Mouse (Mus musculus) ES-Bruce4 (cell line): ENCODE measurements around the gene Abcc3.

Source experiments
- CTCF ChIP-seq: IDR thresholded peaks from one replicate; pipeline ENCODE4 v1.8.1; 2011; ENCODE audit warnings: low read depth, low read length
- EP300 ChIP-seq: IDR thresholded peaks from 2 replicates; pipeline ENCODE4 v1.6.1; 2011; ENCODE audit warnings: low read depth, low read length; ENCODE audit not compliant: insufficient read depth
- POLR2A ChIP-seq: IDR thresholded peaks from one replicate; pipeline ENCODE4 v1.8.1; 2011; ENCODE audit warnings: low read length; ENCODE audit not compliant: insufficient read depth

GRCm38 (mm10) chr11:94441122-94441521 lies 48.3 kb upstream of the Abcc3 start:
- no peak for TF ChIP-seq POLR2A
- no peak for TF ChIP-seq CTCF
- TF ChIP-seq EP300 = no peak
